Mouse (Mus musculus): ENCODE measurements around the gene Ltbr.
"Not testable (repeated sequence)": the region's sequence is repeated elsewhere in the genome, so short reads cannot be mapped to it uniquely, and the experiment has no call there.

Gene Ltbr

GRCm38 (mm10) chr6:125271455-125272227 lies 42.0 kb downstream of the Ltbr start:
- ATAC-seq (ENCODE audit: low TSS enrichment): peak; percentile 94

- no peak for ATAC-seq (ENCODE audit: low TSS enrichment)
Observed at GRCm38 (mm10) chr6:125268799-125269198, 44.9 kb downstream of the Ltbr start.

GRCm38 (mm10) chr6:125267469-125267868 lies 46.2 kb downstream of the Ltbr start:
- no peak for ATAC-seq (ENCODE audit: low TSS enrichment)

DNA sequence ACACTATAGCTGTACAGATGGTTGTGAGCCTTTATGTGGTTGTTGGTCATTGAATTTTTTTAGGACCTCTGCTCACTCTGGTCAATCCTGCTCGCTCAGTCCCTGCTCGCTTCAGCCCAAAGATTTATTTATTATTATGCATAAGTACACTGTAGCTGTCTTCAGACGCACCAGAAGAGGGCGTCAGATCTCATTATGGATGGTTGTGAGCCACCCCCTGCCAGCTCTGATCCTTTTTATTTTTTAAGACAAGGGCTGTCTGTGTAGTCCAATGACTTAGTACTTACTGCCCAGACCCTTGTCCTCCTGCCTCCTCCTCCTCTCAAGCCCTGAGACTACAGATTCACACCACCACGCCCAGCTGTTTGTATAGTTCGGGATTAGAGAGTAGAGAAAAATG lies 47.1 kb downstream of the Ltbr start:
- not testable (repeated sequence) for ATAC-seq (ENCODE audit: low TSS enrichment)

DNA sequence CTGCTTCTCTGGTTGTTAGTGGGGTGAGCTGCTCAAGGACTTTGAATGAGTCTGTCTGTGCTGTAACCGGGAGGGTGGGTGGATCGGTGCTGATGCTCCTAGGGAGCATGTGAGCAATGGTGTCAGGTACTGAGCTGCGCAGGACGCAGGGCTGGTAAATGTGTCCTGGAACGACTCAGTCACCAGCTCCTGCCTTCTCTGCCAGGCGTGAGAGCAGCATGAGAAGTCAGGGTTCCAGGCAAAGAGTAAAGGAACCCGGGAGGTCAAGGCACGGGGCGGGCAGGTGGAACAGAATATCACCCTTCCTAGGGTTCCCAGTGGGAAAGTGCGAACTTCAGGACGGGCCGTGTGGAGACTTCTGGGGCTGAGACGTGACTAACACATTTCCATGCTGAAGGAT lies 47.6 kb downstream of the Ltbr start:
- ATAC-seq (ENCODE audit: low TSS enrichment): no peak

DNA sequence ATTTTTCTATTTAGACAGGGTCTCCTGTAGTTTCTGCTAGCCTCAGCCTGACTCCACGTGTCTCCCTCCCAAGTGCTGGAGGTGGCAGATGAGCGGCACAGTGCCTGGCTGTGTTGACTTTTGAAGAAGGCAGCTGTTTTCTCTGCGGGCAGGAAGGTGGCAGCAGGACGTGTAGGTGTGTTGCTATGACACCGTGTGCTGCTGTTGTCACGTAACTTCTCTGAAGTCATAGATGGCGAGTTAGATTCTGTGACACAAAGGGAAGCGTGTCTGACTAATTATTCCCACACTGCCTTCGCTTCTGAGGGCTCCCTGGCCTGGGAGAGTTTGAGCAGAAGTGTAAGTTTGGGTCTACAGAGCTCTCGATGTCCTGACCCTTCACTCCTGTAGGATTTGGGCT lies 48.4 kb downstream of the Ltbr start:
- ATAC-seq (ENCODE audit: low TSS enrichment): peak; percentile 86

DNA sequence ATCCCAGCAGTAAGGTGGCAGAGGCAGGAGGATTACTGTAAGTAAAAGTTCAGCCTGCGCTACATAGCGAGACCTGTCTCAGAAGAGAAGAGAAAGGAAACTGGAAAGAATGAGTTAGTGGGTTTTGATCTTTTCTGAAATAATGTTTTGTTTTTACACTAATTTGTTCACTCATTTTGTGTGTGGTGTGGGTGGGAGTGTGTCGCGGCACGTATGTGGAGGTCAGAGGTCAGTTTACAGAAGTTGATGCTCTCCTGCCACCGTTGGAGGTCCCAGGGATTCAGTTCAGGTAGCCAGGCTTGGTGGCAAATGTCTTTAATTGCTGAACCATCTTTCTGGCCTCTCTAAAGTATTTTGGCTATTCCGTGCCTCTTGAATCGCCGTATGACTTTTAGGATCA lies 49.5 kb downstream of the Ltbr start:
- no peak for ATAC-seq (ENCODE audit: low TSS enrichment)

DNA sequence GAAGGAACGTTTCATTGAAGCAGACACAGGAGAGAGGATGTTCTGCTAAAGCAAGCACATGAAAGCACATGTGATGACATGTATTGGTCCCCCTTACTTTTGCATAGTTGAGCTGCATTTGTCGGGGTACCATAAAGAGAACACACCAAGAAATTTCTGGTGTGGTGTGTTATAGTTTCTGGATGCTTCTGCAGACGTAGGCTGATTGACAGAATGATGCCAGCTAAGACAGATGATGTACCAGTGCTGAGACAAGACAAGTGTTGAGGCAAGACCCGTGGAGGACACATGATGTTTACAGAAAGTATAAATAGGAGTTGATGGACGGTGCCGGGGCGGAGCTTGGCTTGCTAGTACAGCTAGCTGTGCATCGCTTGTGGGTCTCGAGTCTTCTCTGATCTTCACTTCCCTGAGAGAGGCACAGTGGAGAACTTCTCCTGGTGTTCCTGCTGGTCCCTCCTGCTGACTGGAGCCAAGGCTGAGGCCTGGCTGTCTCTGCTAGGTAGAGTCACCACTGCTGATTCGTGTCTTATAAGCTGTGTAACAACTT lies 53.6 kb downstream of the Ltbr start:
- no peak for ATAC-seq (ENCODE audit: low TSS enrichment)

Measured in frontal cortex, adult (tissue).